Mouse (Mus musculus) limb, embryonic 12.5 days (tissue): ENCODE measurements around the gene Stambp. TPM values are rescaled to one million over a fixed set of nuclear protein-coding genes. Genes with fewer than 3 reads are reported as not detected.

Experiments
- ATAC-seq: fragments of 200-750 bp; cut with Nextera tagmentation; 2 replicates; pipeline ENCODE4 v1.8.0; 2017; ENCODE audit warnings: low read depth, moderate TSS enrichment; ENCODE audit not compliant: insufficient number of reproducible peaks, insufficient read depth, low FRiP score, low TSS enrichment
- H3K27ac ChIP-seq: fragments of 300-500 bp; sonication (generic); 2 replicates; pipeline ENCODE4 v1.5.1; 2016; ENCODE audit warnings: mild to moderate bottlenecking, moderate library complexity
- H3K27me3 ChIP-seq: fragments of 300-500 bp; sonication (generic); 2 replicates; pipeline ENCODE4 v1.6.1; 2016; ENCODE audit warnings: mild to moderate bottlenecking, moderate library complexity
- H3K36me3 ChIP-seq: fragments of 300-500 bp; sonication (generic); 2 replicates; pipeline ENCODE4 v1.6.1; 2016; ENCODE audit warnings: mild to moderate bottlenecking, moderate library complexity
- H3K4me1 ChIP-seq: fragments of 300-500 bp; sonication (generic); replicated peaks from 2 replicates; pipeline ENCODE4 v1.6.1; 2016
- H3K4me2 ChIP-seq: fragments of 300-500 bp; sonication (generic); 2 replicates; pipeline ENCODE4 v1.6.1; 2016; ENCODE audit warnings: mild to moderate bottlenecking, moderate library complexity
- H3K4me3 ChIP-seq: fragments of 300-500 bp; sonication (generic); replicated peaks from 2 replicates; pipeline ENCODE4 v1.5.1; 2016; ENCODE audit warnings: mild to moderate bottlenecking
- H3K9ac ChIP-seq: fragments of 300-500 bp; sonication (generic); replicated peaks from 2 replicates; pipeline ENCODE4 v1.6.1; 2016; ENCODE audit warnings: mild to moderate bottlenecking, moderate library complexity
- H3K9me3 ChIP-seq: fragments of 300-500 bp; sonication (generic); 2 replicates; pipeline ENCODE4 v1.6.1; 2016; ENCODE audit warnings: mild to moderate bottlenecking, moderate library complexity
- WGBS: fragments of 180-500 bp; shearing (Covaris S2); methylation state at CpG from one replicate; pipeline ENCODE4 v1.1.7; 2016; 5-methylcytosine and 5-hydroxymethylcytosine counted together
- polyA plus RNA-seq: library from polyadenylated mRNA; unstranded; fragments of >200 nt; fragmentation: Nextera tagmentation; extraction: Ambion mirVana; gene quantifications from 2 replicates; pipeline ENCODE4 v1.2.1, GENCODE M21; 2016

The Stambp gene
- polyA plus RNA-seq, 1 experiment from 2014 or later: 19.2 TPM

DNA sequence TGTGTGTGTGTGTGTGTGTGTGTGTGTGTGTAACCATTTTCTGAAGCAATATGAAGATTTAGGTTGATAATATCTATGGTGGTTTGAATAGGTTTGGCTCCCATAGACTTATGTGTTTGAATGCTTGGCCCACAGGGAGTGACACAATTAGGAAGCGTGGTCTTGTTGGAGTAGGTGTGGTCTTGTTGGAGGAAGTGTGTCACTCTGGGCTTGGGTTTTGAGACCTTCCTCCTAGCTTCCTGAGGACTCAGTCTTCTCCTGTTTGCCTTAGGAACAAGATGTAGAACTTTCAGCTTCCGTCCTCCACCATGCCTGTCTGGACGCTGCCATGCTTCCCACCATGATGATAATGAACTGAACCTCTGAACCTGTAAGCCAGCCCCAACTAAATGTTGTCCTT lies 53.9 kb downstream of the Stambp start:
- no peak overlapping the region for H3K27ac ChIP-seq
- ATAC-seq: no peak
- WGBS: 86% methylated on average over 3 of the region's 3 CpGs

DNA sequence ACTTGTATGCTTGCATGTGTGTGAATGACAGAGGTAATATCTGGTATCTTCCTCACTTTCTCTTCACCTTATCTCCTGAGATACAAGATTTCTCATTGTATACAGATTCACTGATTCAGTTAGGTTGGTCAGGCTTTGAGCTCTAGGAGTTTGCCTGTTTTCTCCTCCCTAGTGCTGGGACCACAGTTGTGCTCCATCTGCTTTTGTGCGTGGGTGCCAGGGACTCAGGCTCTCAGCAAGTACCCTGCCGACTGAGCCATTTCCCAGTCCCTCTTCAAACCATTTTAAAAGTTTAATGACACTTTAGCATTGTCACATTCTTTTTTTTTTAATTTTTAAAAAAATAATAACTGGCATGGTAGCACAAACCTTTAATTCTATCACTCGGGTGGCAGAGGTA lies 57.4 kb downstream of the Stambp start:
- no peaks in the 10 kb centered on the region for H3K9me3 ChIP-seq
- ATAC-seq: no peak
- H3K4me1 ChIP-seq: no peaks in the 10 kb centered on the region
- H3K4me2 ChIP-seq: no peak overlapping the region
- no peaks in the 10 kb centered on the region for H3K36me3 ChIP-seq
- no peak overlapping the region for H3K9ac ChIP-seq
- WGBS: 70% methylated on average over 3 of the region's 3 CpGs
- H3K27ac ChIP-seq: no peak overlapping the region
- H3K27me3 ChIP-seq: no peaks in the 10 kb centered on the region
- no peak overlapping the region for H3K4me3 ChIP-seq

More for the DNA sequence above, 53.9 kb downstream of the Stambp start:
- Histone ChIP-seq H3K9me3 (no peaks in the 10 kb centered on the region), H3K4me1 (no peaks in the 10 kb centered on the region), H3K36me3 (no peaks in the 10 kb centered on the region), H3K4me3 (no peak overlapping the region), H3K4me2 (no peak overlapping the region), H3K9ac (no peak overlapping the region), H3K27me3 (no peaks in the 10 kb centered on the region)

DNA sequence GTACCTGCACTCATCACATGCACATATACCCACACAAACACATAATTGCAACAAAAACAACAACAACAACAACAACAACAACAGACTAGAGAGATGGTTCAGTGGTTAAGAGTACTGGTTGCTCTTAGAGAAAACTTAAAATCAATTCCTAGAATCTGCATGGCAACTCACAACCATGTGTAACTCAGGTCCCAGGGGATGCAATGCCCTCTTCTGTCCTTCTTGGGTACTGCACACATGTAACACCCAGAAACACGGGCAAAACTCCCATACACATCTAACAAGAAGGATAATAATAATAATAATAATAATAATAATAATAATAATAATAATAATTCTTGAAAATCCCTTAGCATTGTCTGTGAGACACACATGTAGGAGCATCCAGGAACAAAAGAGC lies 60.0 kb downstream of the Stambp start:
- ATAC-seq: no peak
- Histone ChIP-seq H3K4me3 (no peak overlapping the region), H3K4me2 (no peak overlapping the region), H3K36me3 (no peaks in the 10 kb centered on the region), H3K27ac (no peak overlapping the region), H3K4me1 (peaks cover 1% of the 10 kb centered on the region; the same call in 1 of the 2 replicates), H3K9me3 (no peaks in the 10 kb centered on the region), H3K27me3 (no peaks in the 10 kb centered on the region), H3K9ac (no peak overlapping the region)
- WGBS: 40% methylated on average over 1 of the region's 1 CpGs

DNA sequence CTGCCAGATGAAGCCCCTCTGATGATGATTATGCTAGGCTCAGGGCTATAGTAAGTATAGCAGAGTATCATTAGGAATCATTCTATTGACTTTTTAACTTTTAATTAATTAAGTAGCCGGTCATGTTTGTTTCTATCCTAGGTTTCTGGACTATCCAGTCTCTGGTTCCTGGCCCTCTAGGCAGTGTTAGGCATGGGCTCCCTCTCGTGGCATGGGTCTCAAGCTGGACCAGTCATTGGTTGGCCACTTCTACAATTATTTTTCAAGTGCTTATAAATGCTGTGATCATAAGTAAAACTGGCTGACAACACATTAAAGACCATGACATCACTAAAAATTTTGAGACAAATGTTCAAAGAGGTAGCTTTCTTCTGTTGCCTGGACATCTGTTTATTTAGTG lies 62.3 kb downstream of the Stambp start:
- Histone ChIP-seq H3K27ac (no peak overlapping the region), H3K27me3 (no peaks in the 10 kb centered on the region), H3K9me3 (no peaks in the 10 kb centered on the region), H3K9ac (0 out of 2 replicates have a peak overlapping the region, but pooled peaks have one; percentile 9), H3K4me3 (no peak overlapping the region), H3K36me3 (no peaks in the 10 kb centered on the region), H3K4me2 (no peak overlapping the region), H3K4me1 (peaks cover 13% of the 10 kb centered on the region)
- 74% methylated on average over 2 of the region's 2 CpGs for WGBS
- ATAC-seq: no peak

DNA sequence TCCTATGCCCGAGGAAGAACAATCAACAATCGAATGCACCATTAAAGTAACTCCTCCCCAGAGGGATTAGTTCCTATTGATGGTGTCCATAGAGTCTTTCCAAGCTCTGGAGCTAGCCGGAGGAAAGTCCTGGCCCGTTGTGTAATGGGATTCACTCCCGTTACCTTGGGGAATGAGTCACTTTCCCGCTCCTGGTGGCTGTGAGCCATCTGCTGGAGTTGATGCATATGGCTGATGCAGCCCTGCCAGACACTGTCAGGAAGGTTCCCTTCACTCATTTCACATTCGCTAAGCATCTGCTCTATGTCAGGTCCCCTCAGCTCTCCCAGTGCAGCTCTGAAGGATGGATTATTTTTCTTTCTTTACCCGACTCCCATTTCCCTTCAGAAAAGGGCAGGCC lies 63.1 kb downstream of the Stambp start:
- no peak overlapping the region for H3K27ac ChIP-seq
- no peak overlapping the region for H3K4me3 ChIP-seq
- H3K27me3 ChIP-seq: no peaks in the 10 kb centered on the region
- no peak overlapping the region for H3K9ac ChIP-seq
- H3K36me3 ChIP-seq: no peaks in the 10 kb centered on the region
- H3K9me3 ChIP-seq: no peaks in the 10 kb centered on the region
- peaks cover 14% of the 10 kb centered on the region for H3K4me1 ChIP-seq
- ATAC-seq: no peak
- 55% methylated on average over 8 of the region's 8 CpGs for WGBS
- H3K4me2 ChIP-seq: no peak overlapping the region

DNA sequence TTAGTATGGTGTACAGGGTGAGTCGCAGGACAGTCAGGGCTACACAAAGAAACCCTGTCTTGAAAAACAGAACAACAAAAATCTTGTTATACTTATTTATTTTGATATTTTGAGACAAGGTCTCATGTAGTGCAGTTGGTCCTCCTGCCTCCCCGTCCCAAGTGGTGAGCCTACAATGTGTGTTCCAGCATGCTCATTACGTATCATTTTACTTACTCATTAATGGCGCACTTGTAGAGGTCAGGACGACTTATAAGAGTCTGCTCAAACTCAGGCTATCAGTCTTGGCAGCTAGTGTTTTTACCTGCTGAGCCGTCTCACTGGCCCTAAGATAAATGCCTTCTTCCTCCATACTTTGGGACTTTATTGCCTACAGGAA lies 65.4 kb downstream of the Stambp start:
- H3K4me1 ChIP-seq: peaks cover 14% of the 10 kb centered on the region

DNA sequence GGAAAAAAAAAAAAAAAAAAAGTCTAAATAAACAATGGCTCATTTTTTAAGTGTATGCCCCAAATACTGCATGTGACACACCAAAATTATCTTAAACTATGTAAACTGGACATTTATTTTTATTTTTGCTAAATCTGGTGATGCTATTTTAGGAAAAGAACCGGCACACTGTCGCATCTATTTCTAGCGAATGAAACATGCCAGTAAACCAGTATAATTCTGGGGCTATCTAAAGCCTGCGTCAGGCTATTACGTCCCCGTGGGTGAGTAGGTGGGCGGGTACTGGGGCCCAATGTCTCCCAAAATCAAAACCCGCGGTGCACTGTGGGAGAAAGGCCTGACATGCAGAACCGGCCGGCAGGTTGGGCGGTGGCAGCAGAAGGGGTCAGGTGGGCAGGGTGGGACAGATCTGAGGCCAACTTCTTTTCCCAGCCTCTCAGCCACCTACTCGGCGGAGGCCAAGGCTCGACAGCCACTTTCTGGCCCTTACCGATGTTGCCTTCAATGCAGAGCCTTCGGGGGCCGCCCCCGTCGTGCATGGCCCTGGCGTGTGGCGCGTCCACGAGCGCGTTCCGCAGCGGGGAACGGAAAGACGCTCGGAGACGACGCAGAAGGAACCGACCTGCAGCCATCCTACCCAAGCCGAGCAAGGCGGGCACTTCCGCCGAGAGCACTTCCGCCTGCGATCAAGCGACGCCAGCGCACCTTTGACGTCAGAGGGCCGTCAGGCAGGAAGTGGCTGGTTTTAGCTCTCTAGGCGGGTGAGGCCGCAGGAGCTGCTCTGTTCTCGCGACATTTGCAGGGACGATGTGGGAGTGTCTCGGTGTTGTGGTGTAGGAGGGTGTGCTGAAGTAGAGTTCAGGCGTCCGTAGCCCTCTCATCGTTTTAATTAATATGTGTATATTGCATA lies 66.0 kb downstream of the Stambp start, which contains the start of gene Dguok:
Gene Dguok, minus strand, starts transcription at position 712 of the 910 bp plus-strand sequence.
- H3K9ac ChIP-seq: peak within 1 kb of the TSS; percentile 82
- H3K4me2 ChIP-seq: peak within 1 kb of the TSS; percentile 72
- WGBS: under 1% methylated on average over 54 of the region's 54 CpGs
- H3K9me3 ChIP-seq: no peaks in the 10 kb centered on the region
- H3K4me1 ChIP-seq: peaks cover 14% of the 10 kb centered on the region
- H3K36me3 ChIP-seq: no peaks in the 10 kb centered on the region
- peak; percentile 99 for ATAC-seq
- H3K27me3 ChIP-seq: no peaks in the 10 kb centered on the region
- H3K27ac ChIP-seq: peak within 1 kb of the TSS; percentile 97
- peak within 1 kb of the TSS; percentile 81 for H3K4me3 ChIP-seq

More for the DNA sequence above, 65.4 kb downstream of the Stambp start:
- Histone ChIP-seq H3K9ac (peak overlapping the region; percentile 23), H3K27ac (peak overlapping the region; percentile 97), H3K4me2 (peak overlapping the region; percentile 72), H3K9me3 (no peaks in the 10 kb centered on the region), H3K27me3 (no peaks in the 10 kb centered on the region), H3K36me3 (no peaks in the 10 kb centered on the region), H3K4me3 (peak overlapping the region; percentile 81)
- WGBS: 29% methylated on average over 6 of the region's 6 CpGs
- ATAC-seq: no peak; the same call in 1 of the 2 replicates

DNA sequence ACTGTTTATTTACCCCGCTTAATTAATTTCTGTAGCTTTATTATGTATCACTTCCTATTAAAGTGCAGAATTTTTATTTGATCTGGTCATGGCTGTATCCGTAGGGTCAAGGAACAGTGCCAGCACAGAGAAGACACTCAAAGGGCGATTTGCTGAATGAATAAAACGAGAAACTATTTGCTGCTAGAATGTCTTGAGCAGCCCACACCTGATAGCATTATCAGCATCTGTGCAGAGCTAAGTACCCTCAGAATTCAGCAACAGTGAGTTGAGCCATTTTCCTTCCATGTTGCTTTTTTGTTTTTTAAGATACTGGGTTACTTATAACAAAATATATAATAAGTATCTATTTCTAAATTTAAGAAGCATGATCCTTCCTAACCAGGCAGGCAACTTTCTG lies 67.0 kb downstream of the Stambp start:
- WGBS: 92% methylated on average over 4 of the region's 4 CpGs
- no peak for ATAC-seq
- Histone ChIP-seq H3K4me2 (peak overlapping the region; percentile 72), H3K27me3 (no peaks in the 10 kb centered on the region), H3K4me3 (peak overlapping the region; percentile 81; the same call in 1 of the 2 replicates), H3K9me3 (no peaks in the 10 kb centered on the region; the same call in 1 of the 2 replicates), H3K36me3 (peaks cover 1% of the 10 kb centered on the region; the same call in 1 of the 2 replicates), H3K9ac (peak overlapping the region; percentile 27; the same call in 1 of the 2 replicates), H3K4me1 (peaks cover 14% of the 10 kb centered on the region), H3K27ac (no peak overlapping the region)

DNA sequence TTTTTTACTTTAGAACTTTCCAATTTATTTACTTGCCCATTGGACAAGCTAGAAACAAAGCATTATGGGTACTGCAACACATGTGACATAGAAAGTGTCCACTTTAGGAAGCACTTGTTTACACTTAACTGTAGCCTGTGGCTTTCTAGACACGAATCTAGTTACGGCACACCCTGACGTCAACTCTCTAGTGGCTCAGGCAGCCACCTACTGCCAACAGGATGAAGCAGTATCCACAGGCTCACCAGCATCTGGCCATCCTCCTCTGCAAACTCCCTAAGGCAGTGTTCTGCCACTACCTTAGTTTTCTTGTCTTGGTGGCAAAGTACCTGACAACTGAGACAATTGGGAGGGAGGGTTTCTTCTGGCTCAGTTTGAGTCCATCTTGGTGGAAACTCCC lies 69.2 kb downstream of the Stambp start:
- Histone ChIP-seq H3K4me2 (no peak overlapping the region), H3K4me3 (no peak overlapping the region), H3K27ac (no peak overlapping the region), H3K9me3 (no peaks in the 10 kb centered on the region; the same call in 1 of the 2 replicates), H3K27me3 (no peaks in the 10 kb centered on the region), H3K4me1 (peaks cover 14% of the 10 kb centered on the region), H3K9ac (no peak overlapping the region), H3K36me3 (peaks cover 13% of the 10 kb centered on the region; the same call in 1 of the 2 replicates)
- WGBS: 80% methylated on average over 3 of the region's 3 CpGs
- ATAC-seq: no peak

DNA sequence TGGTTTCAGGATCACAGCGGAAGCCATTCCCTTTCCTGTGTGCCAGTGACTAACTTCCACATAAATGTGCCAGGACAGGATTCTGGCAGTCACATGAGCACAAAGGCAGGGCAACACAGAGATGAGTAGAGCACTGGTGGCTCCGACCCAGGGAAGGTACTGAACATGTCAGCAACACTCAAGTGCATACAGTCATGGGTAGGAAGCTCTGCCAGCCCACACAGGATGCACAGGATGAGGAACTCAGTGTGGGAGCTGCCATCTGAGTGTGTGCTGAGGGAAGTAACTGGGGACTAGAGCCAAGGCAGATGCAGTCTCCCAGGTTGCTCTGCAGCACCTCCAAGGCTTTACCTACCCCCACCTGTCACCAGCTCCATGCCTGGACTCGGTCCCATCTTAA lies 69.9 kb downstream of the Stambp start:
- Histone ChIP-seq H3K27me3 (no peaks in the 10 kb centered on the region), H3K27ac (no peak overlapping the region), H3K4me1 (peaks cover 14% of the 10 kb centered on the region), H3K4me2 (no peak overlapping the region), H3K9ac (no peak overlapping the region), H3K4me3 (no peak overlapping the region), H3K9me3 (no peaks in the 10 kb centered on the region; the same call in 1 of the 2 replicates), H3K36me3 (peaks cover 18% of the 10 kb centered on the region; the same call in 1 of the 2 replicates)
- 93% methylated on average over 3 of the region's 3 CpGs for WGBS
- no peak for ATAC-seq

DNA sequence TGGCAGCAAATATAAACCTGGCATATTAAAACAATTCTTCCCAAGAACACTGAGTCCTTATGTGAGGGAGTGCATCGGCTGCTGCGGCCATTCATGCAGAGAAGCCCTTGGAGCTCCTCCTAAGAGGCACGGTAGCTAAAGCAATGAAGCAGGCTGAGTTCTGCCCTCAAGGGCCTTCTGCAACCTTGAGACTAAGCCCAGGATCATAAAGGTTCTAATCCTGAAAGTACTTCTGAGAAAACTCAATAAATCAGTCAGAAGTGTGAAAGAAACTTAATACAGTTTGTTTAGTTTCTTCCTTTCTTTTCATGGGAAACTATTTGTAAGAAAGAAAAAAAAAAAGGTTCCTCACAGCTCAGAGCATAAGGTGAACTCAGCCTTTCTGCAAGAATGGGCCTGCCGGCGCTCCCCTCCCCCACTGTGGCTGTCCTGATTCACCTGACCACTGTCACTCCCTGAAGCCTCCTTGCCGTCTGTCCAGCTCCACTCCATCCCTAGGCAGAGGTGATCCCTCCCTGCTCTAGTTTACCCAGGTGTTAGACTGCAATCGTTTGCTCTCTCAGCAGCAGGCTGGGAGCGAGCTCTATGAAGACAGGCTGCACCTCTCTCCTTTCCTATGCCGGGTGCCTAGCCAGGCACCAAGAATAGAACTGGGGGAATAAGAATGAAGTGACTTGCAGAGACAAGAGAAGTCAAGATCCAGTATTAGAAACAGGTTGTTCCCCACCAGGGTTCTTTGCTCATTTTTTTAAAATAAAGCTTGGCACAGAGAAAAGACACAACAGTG lies 70.8 kb downstream of the Stambp start:
- no peak overlapping the region for H3K27ac ChIP-seq
- H3K4me1 ChIP-seq: peaks cover 9% of the 10 kb centered on the region
- no peak overlapping the region for H3K9ac ChIP-seq
- no peaks in the 10 kb centered on the region; the same call in 1 of the 2 replicates for H3K9me3 ChIP-seq
- WGBS: 56% methylated on average over 9 of the region's 9 CpGs
- no peak overlapping the region for H3K4me2 ChIP-seq
- no peak for ATAC-seq
- no peaks in the 10 kb centered on the region for H3K27me3 ChIP-seq
- peaks cover 24% of the 10 kb centered on the region for H3K36me3 ChIP-seq
- H3K4me3 ChIP-seq: no peak overlapping the region
